Mouse (Mus musculus) liver, embryonic 16.5 days (tissue): ENCODE data around the gene Gm3159. TPM values are rescaled to one million over a fixed set of nuclear protein-coding genes. Genes with fewer than 3 reads are reported as not detected.
"Not testable (repeated sequence)": the region's sequence is repeated elsewhere in the genome, so short reads cannot be mapped to it uniquely, and the experiment has no call there.

Experiments used
- ATAC-seq: fragments of 200-750 bp; cut with Nextera tagmentation; 2 replicates; pipeline ENCODE4 v1.8.0; 2017; ENCODE audit warnings: low read depth, mild to moderate bottlenecking, moderate number of reproducible peaks, moderate library complexity
- H3K27ac ChIP-seq: fragments of 300-500 bp; sonication (generic); 2 replicates; pipeline ENCODE4 v1.5.1; 2014; ENCODE audit warnings: mild to moderate bottlenecking, low read length
- H3K27me3 ChIP-seq: fragments of 300-500 bp; sonication (generic); 2 replicates; pipeline ENCODE4 v1.6.1; 2014; ENCODE audit warnings: low read depth, low read length, mixed read lengths; ENCODE audit not compliant: control insufficient read depth, insufficient read depth
- H3K36me3 ChIP-seq: fragments of 300-500 bp; sonication (generic); 2 replicates; pipeline ENCODE4 v1.6.1; 2014; ENCODE audit warnings: mild to moderate bottlenecking; ENCODE audit not compliant: control insufficient read depth, insufficient read depth
- H3K4me1 ChIP-seq: fragments of 300-500 bp; sonication (generic); 2 replicates; pipeline ENCODE4 v1.6.1; 2014; ENCODE audit warnings: low read depth, low read length, mixed read lengths; ENCODE audit not compliant: control insufficient read depth
- H3K4me2 ChIP-seq: fragments of 300-500 bp; sonication (generic); 2 replicates; pipeline ENCODE4 v1.6.1; 2014; ENCODE audit warnings: low read depth, low read length, mixed read lengths
- H3K4me3 ChIP-seq: fragments of 300-500 bp; sonication (generic); 2 replicates; pipeline ENCODE4 v1.5.1; 2014; ENCODE audit warnings: low read depth, mild to moderate bottlenecking, low read length
- H3K9ac ChIP-seq: fragments of 300-500 bp; sonication (generic); 2 replicates; pipeline ENCODE4 v1.6.1; 2014; ENCODE audit warnings: low read depth, low read length
- H3K9me3 ChIP-seq: fragments of 300-500 bp; sonication (generic); replicated peaks from 2 replicates; pipeline ENCODE4 v1.6.1; 2016; ENCODE audit warnings: low read length; ENCODE audit not compliant: control insufficient read depth
- WGBS: fragments of 180-500 bp; shearing (Covaris S2); extraction: QIAGEN DNeasy Blood & Tissue Kit; methylation state at CpG from one replicate; pipeline ENCODE4 v1.1.7; 2014; ENCODE audit not compliant: insufficient replicate concordance; 5-methylcytosine and 5-hydroxymethylcytosine counted together
- polyA plus RNA-seq: library from polyadenylated mRNA; unstranded; fragments of >200 nt; fragmentation: Nextera tagmentation; extraction: Ambion mirVana; gene quantifications from 2 replicates; pipeline ENCODE4 v1.2.1, GENCODE M21; 2015

The Gm3159 gene
- polyA plus RNA-seq, 1 experiment from 2014 or later, result not detected

GRCm38 (mm10) chr14:4403840-4404239, 6.5 kb downstream of the Gm3159 start:
- H3K4me3 ChIP-seq, H3K27ac ChIP-seq, H3K36me3 ChIP-seq, H3K9me3 ChIP-seq, H3K4me1 ChIP-seq, ATAC-seq, H3K27me3 ChIP-seq, H3K9ac ChIP-seq, H3K4me2 ChIP-seq: not testable (repeated sequence)

DNA sequence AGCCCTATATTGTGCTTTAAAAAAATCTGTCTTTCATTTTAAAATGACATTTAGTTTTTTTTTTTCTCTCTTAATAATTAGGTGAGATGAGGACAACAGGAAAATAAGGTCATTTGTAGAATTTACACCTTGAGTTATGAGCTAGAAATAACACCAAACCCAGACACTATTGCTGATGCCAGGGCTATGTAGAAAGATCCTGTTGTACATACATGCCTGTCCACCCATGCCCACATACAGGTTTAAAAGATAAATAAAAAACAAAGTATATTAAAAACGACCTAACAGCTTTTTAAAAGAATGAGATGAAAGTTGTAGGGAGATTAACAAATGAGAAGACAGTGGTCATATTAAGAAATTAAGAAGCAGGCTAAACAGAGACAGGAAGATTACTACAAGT, 12.6 kb downstream of the Gm3159 start:
- not testable (repeated sequence) for H3K4me1 ChIP-seq, H3K4me2 ChIP-seq, H3K9me3 ChIP-seq, H3K4me3 ChIP-seq, H3K27me3 ChIP-seq, H3K9ac ChIP-seq, ATAC-seq, H3K27ac ChIP-seq, H3K36me3 ChIP-seq
- WGBS, result 38% methylated on average over 1 of the region's 1 CpGs

GRCm38 (mm10) chr14:4414965-4415835, 17.9 kb downstream of the Gm3159 start, which contains the start of gene Gm3164:
TSS of gene Gm3164 (plus strand) at chr14:4415448.
- not testable (repeated sequence) for H3K36me3 ChIP-seq, H3K27ac ChIP-seq, H3K4me1 ChIP-seq, ATAC-seq, H3K9ac ChIP-seq, H3K4me3 ChIP-seq, H3K9me3 ChIP-seq, H3K4me2 ChIP-seq, H3K27me3 ChIP-seq
- 2% methylated on average over 30 of the region's 59 CpGs for WGBS

DNA sequence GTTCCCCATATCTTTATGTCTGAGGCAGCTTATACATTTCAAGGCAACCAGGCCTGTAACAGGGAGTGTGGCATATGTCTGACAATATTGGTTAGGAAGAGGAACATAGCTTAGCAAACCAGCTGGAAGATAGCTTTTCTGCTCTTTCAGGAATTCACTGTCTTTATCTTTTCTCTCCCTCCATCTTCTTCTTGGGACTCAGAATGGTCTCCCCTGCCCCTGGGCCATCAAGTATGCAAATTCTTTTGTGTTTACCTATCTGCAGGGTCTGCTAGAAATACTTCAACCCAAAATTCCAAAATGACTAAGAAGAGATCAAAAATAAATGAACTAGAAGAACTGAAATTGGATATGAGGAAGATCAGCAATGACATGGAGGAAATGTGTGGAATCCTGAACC, 33.4 kb downstream of the Gm3159 start, which contains the start of gene Gm3173:
Gene Gm3173 (plus strand): TSS at position 301 of the 400 bp plus-strand sequence.
- H3K9ac ChIP-seq, ATAC-seq, H3K4me2 ChIP-seq, H3K9me3 ChIP-seq, H3K27me3 ChIP-seq, H3K4me3 ChIP-seq, H3K36me3 ChIP-seq, H3K4me1 ChIP-seq, H3K27ac ChIP-seq: not testable (repeated sequence)

Other genes with a start within 250 kb of the Gm3159 start
- gene Gm3127, start 232.5 kb upstream of the Gm3159 start, polyA plus RNA-seq, result not detected in 2 replicates
- gene Gm2974, start 214.9 kb upstream of the Gm3159 start, polyA plus RNA-seq, result not detected in 2 replicates
- not detected in 2 replicates for gene Gm3138, start 147.9 kb upstream of the Gm3159 start, polyA plus RNA-seq
- gene Gm3149, start 80.2 kb upstream of the Gm3159 start, polyA plus RNA-seq, result not detected in 2 replicates
- gene 2610042L04Rik, start 62.8 kb upstream of the Gm3159 start, polyA plus RNA-seq, result not detected in 2 replicates
- not detected in 2 replicates for gene Gm3164, start 17.9 kb downstream of the Gm3159 start, polyA plus RNA-seq
- gene Gm3173, start 33.5 kb downstream of the Gm3159 start, polyA plus RNA-seq, result not detected in 2 replicates
- not detected in 2 replicates for gene Gm3182, start 84.2 kb downstream of the Gm3159 start, polyA plus RNA-seq
- gene Gm3047, start 157.9 kb downstream of the Gm3159 start, polyA plus RNA-seq, result not detected in 2 replicates
- not detected in 2 replicates for gene Gm8159, start 234.8 kb downstream of the Gm3159 start, polyA plus RNA-seq